Mouse (Mus musculus) liver, adult 2 months (tissue): ENCODE measurements around the gene Ugt1a10.

ENCODE experiments used
- CTCF ChIP-seq: fragments of 200-500 bp; IDR thresholded peaks from 2 replicates; pipeline ENCODE4 v1.5.1; 2011; ENCODE audit warnings: low read depth, low read length, control low read depth
- POLR2A ChIP-seq: fragments of 200-500 bp; IDR thresholded peaks from 2 replicates; pipeline ENCODE4 v1.6.1; 2011; ENCODE audit warnings: low read length, control low read depth; ENCODE audit not compliant: insufficient read depth; ENCODE audit errors: extremely low read depth

DNA sequence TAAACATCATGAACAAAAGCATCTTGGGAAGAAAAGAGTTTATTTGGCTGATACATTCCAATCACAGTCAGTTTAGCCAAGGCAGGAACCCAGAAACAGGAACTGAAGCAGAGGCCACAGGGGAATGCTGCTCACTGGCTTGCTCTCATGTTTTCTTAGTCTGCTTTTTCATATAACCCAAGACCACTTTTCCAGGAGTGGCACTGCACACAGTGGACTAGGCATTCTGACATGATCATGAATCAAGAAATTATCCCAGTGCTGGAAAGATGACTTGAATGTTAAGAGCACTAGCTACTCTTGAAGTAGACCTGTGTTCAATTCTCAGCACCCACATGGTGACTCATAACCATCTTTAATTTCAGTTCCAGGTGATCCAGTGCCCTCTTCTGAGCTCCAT is 170.6 kb downstream of the Ugt1a10 start:
- no peak for TF ChIP-seq POLR2A
- no peak for TF ChIP-seq CTCF
